Mouse (Mus musculus) bone marrow, adult 2 months (tissue): ENCODE measurements around the gene Scarb1. TPM values are rescaled to one million over a fixed set of nuclear protein-coding genes. Genes with fewer than 3 reads are reported as not detected.

Experiments used
- H3K27ac ChIP-seq: fragments of 200-500 bp; 2 replicates; pipeline ENCODE4 v1.5.1; 2012; ENCODE audit warnings: low read depth, mild to moderate bottlenecking, control low read depth, inconsistent platforms, low read length; ENCODE audit not compliant: control insufficient read depth, poor library complexity, insufficient read depth
- H3K4me1 ChIP-seq: fragments of 200-500 bp; 2 replicates; pipeline ENCODE4 v1.6.1; 2011; ENCODE audit warnings: low read length; ENCODE audit not compliant: control insufficient read depth, insufficient read depth
- H3K4me3 ChIP-seq: fragments of 200-500 bp; replicated peaks from 2 replicates; pipeline ENCODE3; 2011; ENCODE audit warnings: mild to moderate bottlenecking, low read depth, low read length, control low read depth; ENCODE audit not compliant: control insufficient read depth
- CTCF ChIP-seq: fragments of 200-500 bp; IDR thresholded peaks from 2 replicates; pipeline ENCODE4 v1.5.1; 2011; ENCODE audit warnings: low read length, control low read depth; ENCODE audit not compliant: control insufficient read depth, insufficient read depth
- POLR2A ChIP-seq: fragments of 200-500 bp; IDR thresholded peaks from 2 replicates; pipeline ENCODE4 v1.6.1; 2011; ENCODE audit warnings: low read depth, mild to moderate bottlenecking, control low read depth, low read length, borderline replicate concordance; ENCODE audit not compliant: control insufficient read depth
- WGBS: fragments of 180-500 bp; shearing (Covaris S2); methylation state at CpG from one replicate; pipeline ENCODE4 v1.1.7; 2018; 5-methylcytosine and 5-hydroxymethylcytosine counted together
- polyA plus RNA-seq: library from polyadenylated mRNA; stranded (reverse); fragments of >200 nt; gene quantifications from 2 replicates; pipeline ENCODE4 v1.2.4, GENCODE M21; 2011; ENCODE audit warnings: low replicate concordance; ENCODE audit not compliant: missing spikeins, insufficient read depth, insufficient read length

Gene Scarb1
- polyA plus RNA-seq, 1 experiment, result 26.9 TPM

DNA sequence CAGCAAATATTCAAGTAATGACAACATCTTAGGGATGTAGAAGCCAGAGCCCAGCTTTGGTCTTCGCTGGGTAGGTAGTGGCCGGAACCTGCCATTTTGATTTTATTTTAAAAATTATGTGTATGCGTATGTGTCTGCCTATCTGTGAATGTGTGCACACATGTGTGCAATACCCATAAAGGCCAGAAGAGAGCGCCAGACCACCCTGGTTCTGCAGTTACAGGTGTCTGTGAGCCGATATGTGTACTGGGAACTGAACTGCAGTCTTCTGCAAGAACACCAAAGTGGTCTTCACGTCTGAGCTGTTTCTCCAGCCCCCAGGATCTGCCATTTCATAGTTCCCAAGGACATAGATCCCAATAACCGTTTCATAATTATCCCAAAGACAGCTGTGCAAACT is 71.1 kb downstream of the Scarb1 start:
- TF ChIP-seq POLR2A (no peak), CTCF (peak; percentile 10; the same call in 1 of the 2 replicates)
- H3K4me1 ChIP-seq, result peaks cover 5% of the 10 kb centered on the region
- H3K4me3 ChIP-seq, result no peak overlapping the region
- WGBS, result 89% methylated on average over 7 of the region's 7 CpGs
- H3K27ac ChIP-seq, result no peak overlapping the region

DNA sequence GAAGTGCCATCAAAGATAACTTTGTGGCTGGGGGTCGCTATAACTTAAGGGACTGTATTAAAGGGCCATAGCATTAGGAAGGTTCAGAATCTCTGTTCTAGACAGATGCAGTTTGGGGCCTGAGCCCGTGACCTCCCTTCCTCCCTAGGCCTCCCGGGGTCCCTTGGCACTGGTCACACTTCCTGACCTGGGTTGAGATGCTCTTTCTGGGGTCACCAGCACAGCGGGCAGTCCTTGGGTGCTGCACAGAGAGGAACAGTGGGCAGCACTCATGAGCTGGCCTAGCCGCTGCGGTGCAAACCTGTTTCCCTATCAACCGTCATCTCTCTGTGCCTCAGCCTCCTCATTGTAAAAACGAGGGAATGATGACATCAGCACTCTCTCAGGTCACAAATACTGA is 71.5 kb downstream of the Scarb1 start:
- Histone ChIP-seq H3K4me3 (no peak overlapping the region), H3K4me1 (peaks cover 5% of the 10 kb centered on the region), H3K27ac (no peak overlapping the region)
- whole genome bisulfite sequencing, result 84% methylated on average over 8 of the region's 8 CpGs
- TF ChIP-seq POLR2A (no peak), CTCF (no peak)

DNA sequence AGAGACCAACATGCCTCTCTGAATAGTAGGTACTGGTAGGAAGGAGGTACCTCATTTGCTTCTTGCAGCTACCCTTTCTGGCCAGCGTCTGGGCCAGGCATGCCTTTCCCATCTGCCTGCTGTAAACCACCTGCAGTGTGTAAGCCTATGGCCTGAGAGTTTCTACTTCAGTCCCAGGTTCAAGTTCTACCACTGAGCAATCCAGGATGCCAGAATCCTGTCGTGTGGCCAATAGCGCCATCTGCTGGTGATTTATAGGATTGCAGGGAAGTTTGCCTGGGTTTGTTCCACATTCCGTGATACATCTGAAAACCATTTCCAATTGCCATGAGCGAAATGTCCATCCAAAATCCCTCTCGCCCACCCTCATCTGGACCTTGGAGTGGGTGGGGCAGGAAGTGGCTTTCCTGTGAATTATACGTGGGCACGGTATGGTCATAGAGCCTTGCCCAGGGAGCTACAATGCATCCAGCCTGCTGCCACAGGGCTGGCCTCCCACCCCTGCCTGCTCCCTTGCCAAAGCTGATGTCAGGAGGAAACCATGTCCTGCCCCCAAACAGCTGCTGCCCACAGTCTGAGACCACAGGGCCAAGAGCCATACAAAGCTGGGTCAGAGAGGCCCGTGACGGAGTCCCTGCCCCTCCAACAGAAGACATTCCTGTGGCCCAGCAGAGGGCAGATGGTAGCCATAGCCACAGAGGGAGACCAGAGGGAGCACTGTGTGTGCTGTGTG is 72.7 kb downstream of the Scarb1 start:
- Histone ChIP-seq H3K27ac (no peak overlapping the region), H3K4me3 (no peak overlapping the region), H3K4me1 (peaks cover 5% of the 10 kb centered on the region)
- 12% methylated on average over 10 of the region's 10 CpGs for WGBS
- TF ChIP-seq POLR2A (no peak), CTCF (peak; percentile 83)

DNA sequence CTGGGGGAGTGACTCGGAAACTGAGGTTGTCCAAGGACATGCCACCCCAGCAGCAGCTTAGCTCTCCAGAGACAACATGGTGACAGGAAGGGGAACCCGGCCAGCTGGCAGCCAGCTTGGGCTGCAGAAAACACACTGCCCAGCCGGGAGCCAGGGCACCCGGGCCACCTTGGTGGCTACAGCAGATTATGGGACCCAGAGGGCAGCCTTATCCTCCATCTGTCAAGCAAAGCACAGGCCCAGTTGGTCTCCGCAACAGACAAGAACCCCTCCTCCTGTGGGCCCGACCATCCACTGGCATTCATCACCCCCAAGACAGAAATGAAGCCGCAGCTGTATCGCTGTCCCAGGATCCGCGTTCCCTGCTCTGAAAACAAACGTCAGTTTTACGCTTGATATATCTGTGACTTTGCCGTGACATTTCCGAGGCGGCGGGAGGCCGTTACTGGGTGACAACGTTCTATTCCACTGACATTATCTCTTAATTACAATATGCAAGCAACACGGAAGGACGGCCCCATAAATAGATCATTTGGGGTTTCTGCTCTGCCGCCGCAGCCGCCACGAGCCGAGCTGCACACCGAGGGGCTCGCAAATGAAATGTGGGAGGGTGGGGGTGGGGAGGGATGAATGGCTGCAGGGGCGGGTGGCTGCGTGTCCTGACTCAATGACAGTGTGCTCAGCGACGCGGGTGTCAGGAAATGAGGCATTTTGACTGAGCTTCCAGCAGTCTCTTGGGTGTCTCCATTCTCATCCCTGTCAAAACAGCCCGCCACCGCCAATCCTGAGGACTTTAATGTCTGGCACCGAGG is 73.5 kb downstream of the Scarb1 start:
- Histone ChIP-seq H3K27ac (no peak overlapping the region; the same call in 1 of the 2 replicates), H3K4me1 (peaks cover 2% of the 10 kb centered on the region), H3K4me3 (peak overlapping the region; percentile 11)
- no peak for TF ChIP-seq CTCF
- TF ChIP-seq POLR2A, result no peak
- 47% methylated on average over 35 of the region's 35 CpGs for WGBS

DNA sequence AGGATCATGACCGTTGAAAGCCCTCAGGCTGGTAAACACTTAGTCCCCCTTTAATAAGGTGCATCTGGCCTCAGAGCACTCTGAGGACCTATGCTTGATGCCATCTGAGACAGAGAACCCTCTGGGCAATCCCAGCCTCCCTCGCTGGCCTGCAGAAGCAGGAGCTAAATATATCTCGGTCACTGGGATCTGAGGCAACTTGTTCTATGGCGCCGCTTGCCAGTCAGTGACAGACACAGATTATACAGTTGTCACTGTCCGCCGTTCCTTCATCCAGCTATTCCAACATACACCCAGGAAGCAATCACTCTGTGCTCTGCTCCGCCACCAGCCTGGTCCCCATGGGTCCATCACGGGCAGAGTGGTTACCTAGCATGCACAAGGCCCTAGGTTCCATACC is 74.8 kb downstream of the Scarb1 start:
- no peak overlapping the region for H3K27ac ChIP-seq
- H3K4me1 ChIP-seq, result no peaks in the 10 kb centered on the region
- WGBS, result 85% methylated on average over 9 of the region's 9 CpGs
- no peak overlapping the region for H3K4me3 ChIP-seq
- no peak for TF ChIP-seq CTCF
- TF ChIP-seq POLR2A, result no peak

DNA sequence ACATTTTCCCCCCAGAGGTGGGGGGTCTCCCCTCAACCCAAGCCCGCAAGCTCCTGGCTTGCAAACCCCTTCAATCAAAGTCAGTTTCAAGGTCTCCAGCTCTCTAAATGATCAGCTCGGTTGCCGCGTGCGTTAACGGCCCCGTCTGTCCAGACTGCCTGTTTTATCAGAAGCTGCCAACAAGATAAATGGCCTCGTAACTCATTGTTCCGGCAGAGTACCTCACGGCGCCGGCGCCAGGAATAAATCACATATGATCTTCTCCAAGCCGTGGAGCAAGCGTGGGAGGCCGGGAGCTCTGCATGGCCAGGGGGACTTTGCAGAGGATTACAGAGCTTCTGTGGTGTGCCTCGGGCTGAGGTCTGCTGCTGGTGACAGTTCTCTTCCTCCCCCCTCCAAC is 76.2 kb downstream of the Scarb1 start:
- H3K4me3 ChIP-seq, result no peak overlapping the region
- no peaks in the 10 kb centered on the region for H3K4me1 ChIP-seq
- TF ChIP-seq POLR2A, result no peak
- TF ChIP-seq CTCF, result no peak
- 15% methylated on average over 17 of the region's 17 CpGs for WGBS
- no peak overlapping the region for H3K27ac ChIP-seq

DNA sequence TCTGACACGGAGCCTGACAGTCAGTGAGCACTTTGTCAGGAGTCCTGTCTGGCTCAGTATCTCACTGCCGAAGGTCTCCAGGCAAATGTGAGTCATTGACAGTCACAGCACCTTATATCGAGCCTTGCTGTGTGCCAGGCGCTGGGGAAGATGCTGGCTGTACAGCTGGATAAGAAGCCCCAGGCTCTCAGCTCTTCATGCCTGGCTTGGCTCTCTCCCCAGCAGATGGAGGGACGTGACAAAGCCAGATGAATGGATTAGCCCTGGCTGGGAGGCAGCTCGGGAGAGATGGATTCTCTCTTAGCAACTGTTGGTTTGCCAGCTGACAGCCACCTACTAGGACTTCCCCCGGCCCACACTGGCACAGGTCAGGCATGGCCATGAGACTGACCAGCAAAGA is 78.3 kb downstream of the Scarb1 start:
- WGBS, result 64% methylated on average over 7 of the region's 7 CpGs
- TF ChIP-seq CTCF (no peak), POLR2A (no peak)
- Histone ChIP-seq H3K4me3 (no peak overlapping the region), H3K4me1 (peaks cover 2% of the 10 kb centered on the region), H3K27ac (no peak overlapping the region)

DNA sequence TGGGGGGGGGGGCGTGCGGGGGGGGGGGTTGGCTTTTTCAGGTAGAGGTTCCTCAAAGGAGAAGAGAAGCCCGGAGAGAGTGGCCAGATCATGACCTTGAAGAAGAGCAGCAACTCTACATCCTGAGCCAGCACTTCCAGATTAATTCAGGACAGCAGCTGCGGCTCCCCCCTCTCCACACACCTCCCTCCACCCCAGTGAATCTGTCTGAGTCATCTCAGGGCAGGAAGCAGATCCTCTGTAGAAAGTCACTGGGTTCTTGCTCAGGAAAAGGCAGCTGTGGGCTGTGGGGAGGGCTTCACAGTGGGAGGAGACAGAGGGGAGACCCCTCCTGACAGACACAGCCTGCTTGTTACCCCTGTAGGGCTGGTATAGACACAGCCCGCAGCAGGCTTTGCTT is 87.0 kb downstream of the Scarb1 start:
- WGBS, result 25% methylated on average over 3 of the region's 5 CpGs
- peaks cover 2% of the 10 kb centered on the region for H3K4me1 ChIP-seq
- TF ChIP-seq POLR2A (no peak), CTCF (no peak)

More for the DNA sequence above, 87.0 kb downstream of the Scarb1 start:
- Histone ChIP-seq H3K4me3 (no peak overlapping the region), H3K27ac (no peak overlapping the region)
